Mouse (Mus musculus): ENCODE measurements around the gene Gm6482.
"Not testable (repeated sequence)": the region's sequence is repeated elsewhere in the genome, so short reads cannot be mapped to it uniquely, and the experiment has no call there.

- not testable (repeated sequence) for TF ChIP-seq CTCF, EP300 (IDR thresholded peaks at IDR 0.05)
These were observed 45.3 kb upstream of the Gm6482 start, which contains the start of gene Gm7954 for GRCm38 (mm10) chr14:41453418-41453817.

Measured in lung, postnatal 0 days (tissue).